Mouse (Mus musculus): ENCODE measurements around the gene Nek7. TPM values are rescaled to one million over a fixed set of nuclear protein-coding genes. Genes with fewer than 3 reads are reported as not detected.

The Nek7 gene
- total RNA-seq, 2 experiments from 2014 or later: 49.9 to 62.8 TPM

DNA sequence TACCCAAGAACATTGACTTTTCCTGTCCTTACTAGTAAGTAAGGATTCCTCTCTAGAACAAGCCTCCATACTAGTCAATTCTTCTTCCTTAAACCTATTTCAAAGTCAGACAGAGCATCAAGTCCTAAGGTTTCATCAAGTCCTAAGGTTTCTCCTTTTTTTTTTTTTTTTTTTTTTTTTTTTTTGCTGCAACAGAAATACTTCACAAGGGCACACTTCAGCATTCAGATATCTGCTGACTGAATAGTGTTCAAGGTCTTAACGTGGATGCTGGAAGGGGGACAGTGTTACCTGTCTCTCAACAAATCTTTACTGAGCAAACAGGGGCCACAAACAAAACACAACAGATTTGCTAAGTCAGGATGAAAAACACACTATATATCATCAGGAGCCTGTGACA, 7.8 kb downstream of the Nek7 start:
- no peak for DNase-seq (ENCODE audit: low spot score in 2 of 2)

DNA sequence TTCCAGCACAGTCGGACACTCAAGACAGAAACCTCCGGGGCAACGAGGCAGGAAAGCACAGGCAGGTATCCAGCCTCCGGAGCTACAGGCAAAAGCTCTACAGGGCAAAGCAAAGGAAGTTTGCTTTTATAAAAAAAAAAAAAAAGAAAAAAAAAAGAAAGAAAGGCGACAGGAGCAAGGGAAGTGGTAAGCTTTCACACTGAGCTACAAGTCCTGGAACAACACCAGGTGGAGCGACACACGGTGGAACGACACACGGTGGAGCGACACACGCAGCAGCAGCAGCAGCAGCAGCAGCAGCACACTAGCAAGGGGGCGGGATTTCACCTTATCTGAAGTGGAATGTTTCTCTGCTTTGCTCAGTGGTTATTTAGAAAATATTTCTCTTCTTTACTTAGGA, 10.8 kb downstream of the Nek7 start:
- DNase-seq (ENCODE audit: low spot score in 2 of 2): no peak

DNA sequence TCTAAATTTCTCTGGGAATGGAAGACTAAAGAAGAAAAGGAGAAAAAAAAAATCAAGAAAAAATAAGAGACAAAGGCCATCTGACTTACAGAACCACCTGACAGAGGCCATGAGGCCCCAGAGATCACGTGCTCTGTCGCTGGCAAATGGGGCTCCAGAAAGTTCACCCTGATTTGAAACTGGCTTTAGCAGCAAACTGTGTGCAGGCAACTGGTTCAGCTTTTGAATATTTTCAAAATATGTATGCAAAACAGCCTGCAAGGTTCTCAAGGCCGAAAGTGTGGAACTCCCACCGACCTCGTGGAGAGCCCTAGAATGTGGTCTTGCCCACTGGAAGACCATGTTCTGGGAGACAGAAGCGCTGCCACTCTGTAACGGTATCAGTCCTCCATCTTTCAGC, 11.6 kb downstream of the Nek7 start:
- DNase-seq (ENCODE audit: low spot score in 2 of 2): no peak

DNA sequence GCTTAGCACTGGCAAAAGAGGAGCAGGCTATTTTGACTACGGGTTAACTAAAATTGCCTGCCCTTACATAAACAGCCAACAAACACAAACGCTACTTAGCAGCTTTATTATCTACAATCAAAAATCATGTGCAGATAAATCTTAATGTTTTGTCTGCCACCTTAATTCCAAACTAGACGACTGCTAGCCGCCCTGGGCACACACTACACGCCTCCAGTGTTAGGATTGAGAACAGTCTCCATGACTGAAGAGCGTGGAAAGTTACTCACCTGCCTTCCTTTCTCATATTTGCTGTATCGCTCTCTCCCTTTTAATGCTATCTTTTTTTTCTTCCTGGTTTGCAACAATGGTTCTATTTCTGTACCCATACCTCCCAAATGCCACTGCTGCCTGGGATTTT, 12.1 kb downstream of the Nek7 start:
- DNase-seq (ENCODE audit: low spot score in 2 of 2): no peak

DNA sequence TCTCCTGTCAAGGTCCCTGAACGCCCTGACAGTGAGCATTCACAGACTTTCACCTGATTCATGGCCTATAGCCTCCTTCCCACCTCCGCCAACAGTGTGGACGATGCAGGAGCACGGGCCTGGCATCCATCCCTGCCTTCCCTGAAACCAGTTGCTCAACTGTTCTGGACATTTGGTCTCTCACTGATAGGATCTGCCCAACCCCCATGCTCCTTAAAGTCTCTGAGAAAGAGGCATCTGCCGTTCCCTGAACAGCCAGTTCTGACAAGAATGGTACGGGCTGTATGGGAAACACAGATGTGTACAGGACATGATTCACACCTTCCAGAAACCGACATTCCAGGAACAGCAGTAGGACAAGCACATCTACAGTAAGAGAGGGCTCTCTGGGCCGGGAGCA, 13.2 kb downstream of the Nek7 start:
- no peak for DNase-seq (ENCODE audit: low spot score in 2 of 2)

DNA sequence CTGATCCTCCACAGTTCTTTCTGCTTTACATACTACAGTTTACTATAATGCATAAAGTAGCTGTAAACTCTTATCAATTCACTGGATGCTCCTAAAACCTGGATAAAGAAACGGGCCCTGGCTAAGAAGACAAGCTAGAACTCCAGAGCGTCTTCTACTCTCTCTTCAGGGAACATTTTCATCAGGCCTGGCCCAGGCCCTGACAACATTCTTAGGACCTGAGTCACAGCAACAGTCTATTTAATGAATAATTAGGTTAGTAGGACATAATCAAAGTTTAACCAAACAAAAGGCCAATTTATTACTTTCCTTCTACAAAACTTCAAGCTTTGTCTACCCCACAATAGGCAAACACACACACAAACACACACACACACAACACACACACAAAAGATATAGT, 15.2 kb downstream of the Nek7 start:
- no peak for DNase-seq (ENCODE audit: low spot score in 2 of 2)

DNA sequence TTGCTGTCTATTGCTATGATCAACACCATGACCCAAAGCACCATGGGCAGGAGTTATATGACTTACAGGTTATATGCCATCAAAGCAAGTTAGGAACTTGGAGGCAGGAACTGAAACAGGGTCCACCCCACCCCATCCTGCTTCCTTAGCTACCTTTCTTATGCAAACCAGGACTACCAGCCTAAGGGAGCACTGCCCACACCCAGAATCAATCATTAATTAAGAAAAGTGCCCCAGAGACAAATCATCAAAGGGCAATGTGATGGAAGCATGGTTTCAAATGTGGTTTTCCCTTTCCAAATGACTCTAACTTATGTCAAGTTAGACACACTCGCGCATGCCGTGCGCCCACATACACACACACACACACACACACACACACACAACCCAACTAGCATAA, 16.0 kb downstream of the Nek7 start:
- no peak for DNase-seq (ENCODE audit: low spot score in 2 of 2)

DNA sequence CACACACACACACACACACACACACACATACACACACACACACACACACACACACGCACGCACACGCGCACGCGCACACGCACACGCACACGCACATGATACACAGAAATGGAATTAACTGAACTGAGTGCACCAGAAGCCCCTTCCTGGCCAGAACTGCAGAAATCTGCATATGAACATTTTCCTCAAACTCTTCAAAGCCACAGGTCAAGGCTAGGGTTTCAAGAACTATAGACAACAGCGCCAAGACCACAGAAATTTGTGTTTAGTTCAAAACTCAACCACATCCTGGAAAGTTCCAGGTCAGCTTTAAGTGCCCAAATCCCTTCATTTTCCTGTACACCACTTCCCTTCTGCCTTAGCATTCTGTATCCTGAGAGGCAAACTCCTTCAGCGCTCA, 21.9 kb downstream of the Nek7 start:
- DNase-seq (ENCODE audit: low spot score in 2 of 2): no peak

DNA sequence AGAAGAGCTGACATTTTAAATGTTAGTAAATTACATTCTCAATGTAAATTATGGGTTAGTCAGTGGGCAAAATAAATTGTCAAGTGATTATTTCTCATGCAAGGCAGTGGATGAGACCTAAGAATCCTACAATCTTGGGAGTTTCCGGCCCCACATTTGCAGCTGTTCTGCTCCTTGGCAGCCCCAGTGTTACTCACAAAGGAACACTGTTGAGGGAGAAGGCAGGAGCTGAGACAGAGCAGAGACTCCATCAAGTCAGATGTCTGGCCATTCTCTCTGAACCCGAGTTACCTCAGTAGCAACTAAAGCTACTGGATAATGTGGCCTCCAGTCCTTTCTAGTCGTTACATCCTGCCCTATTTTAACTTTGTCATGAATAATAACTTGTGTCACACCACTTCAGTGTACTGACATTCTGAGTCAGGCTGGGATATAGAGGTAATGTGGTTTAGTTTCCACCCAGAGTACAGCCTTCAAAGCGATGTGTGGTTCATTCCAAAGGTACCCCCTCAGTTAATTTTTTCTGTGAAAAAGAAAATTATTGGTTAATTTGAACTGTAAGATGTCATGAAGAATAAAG, 23.7 kb downstream of the Nek7 start:
- no peak for DNase-seq (ENCODE audit: low spot score in 2 of 2)

DNA sequence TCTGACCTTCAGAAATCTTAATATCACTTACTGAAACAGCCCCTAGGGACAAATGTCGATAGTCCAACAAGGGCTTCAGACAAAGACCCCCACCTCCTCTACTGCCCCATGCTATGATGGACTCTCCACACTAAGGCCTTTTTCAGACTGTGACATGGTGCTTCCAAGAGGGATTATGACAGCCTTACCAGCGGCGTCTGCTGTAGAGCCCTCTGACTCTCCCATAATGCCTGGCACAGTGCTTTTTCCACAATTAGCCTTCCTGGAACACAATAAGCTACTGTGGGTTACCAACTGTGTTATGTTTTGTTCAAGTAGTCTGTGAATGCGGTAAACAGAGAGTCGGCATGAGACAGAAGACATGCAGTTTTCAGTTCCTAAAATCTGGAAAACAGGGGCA, 25.0 kb downstream of the Nek7 start:
- DNase-seq (ENCODE audit: low spot score in 2 of 2): no peak

DNA sequence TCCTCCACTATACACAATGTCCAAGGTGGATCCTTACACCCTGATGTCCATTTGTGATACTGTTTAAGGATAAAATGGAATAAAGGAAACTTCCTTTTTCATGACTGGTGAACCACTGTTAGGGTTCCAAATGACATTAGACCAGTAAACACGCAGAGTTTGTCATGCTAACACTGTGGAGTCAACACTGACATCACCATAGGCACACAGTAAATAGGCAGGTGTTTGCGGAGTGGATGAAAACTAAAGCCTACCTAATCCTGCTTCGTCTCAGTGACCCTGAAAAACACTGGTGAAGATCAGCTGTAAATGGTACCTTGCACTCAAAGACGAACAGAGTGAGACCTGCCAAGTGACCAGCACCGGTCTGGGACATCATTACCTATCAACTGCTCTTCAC, 26.0 kb downstream of the Nek7 start:
- no peak for DNase-seq (ENCODE audit: low spot score in 2 of 2)

DNA sequence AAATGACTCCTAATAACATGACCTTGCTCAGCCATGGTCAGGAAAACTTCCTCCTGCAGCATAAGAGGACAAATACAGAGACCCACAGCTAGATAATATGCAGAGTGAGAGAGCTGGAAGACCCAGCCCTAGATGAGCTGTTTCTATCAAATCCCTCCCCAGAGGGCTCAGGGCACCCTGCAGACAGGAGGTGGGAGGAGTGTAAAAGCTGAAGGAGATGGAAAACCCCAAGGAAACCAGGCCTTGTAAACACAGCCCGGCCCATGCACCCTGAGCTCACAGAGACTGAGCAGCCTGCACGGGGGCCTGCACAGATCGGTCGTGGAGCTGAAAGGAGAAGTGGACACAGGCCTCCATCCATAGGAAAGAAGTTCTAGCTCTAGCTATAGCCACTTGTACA, 27.5 kb downstream of the Nek7 start:
- no peak for DNase-seq (ENCODE audit: low spot score in 2 of 2)

DNA sequence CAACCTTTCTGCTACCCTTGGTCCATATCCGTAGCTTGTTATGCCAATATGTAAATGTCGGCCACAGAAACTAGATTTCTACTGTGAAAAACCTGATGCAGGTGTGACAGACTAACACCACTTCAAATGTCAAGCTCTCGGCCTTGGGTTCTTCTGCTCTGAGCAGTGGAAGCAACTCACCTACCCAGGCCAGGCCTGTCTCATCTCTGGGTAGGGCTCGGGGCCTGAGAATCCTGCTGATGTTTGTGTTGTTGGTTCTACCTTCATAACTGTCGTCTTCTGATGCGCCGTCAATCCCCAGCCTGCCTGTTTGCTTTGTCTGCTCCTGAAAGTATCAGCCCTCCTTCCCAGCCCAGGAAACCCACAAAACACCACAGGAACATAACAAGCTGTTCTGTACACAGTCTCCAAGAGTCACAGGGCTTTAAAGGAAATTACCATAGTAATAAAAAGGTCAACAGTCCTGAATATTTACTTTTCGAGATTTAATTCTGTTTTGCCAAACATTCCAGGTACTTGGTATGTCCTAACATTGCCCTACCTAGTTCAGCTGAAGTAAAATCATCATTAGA, 29.4 kb downstream of the Nek7 start:
- no peak for DNase-seq (ENCODE audit: low spot score in 2 of 2)

DNA sequence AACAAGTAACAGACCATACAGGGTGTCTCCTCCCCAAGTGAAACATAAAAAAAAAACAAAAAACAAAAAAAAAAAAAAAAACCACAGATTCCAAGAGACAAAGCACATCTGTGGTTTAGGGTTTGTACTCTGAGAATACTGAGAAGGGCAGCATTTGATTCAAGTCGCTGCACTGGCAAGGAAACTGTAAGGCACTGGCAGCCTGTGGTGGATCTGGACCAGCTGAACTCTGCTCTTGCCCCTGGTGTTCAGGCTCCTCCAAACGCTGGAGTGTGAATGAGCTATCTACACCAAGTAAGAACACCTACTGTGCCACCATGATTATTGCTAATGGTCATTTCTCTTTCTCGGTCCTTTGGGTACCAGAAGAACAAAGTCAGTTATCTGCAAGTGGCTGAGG, 30.8 kb downstream of the Nek7 start:
- no peak for DNase-seq (ENCODE audit: low spot score in 2 of 2)

DNA sequence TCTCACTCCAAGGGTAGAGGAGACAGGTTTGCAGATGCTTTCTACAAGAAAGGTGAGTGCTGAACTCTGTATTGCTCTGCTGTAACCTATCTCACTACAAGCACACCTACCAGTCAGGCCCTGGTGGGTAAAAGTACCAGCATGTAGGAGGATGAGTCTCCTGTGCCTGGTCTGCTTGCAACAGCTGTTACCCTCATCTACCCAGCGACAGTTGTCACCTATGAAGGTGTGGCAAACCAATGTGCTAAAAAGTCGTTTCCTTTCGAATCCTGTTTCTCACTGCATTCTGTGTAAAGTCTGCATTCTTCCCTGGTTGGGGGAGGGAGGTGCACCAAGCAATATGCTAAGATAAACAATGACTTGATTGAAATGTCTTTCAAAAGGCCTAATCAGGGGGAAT, 32.1 kb downstream of the Nek7 start:
- no peak for DNase-seq (ENCODE audit: low spot score in 2 of 2)

DNA sequence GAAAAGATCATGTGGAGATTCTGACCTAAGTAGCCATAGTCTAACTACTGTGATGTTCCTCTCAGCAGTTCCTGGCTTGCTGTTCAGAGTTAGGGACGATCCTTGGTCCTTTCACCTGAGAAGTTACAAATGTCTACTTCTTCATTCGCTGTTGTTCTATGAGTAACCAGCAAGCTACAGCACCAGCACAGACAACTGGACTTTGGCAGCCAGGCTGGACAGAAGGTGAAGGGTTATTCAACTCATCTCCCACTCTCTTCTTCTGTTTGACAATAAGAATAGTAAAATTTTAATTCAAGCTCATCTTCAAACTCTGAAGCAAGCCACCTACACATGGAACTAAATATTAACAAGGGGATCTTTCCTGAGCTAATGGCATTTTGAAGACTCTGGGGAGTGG, 33.0 kb downstream of the Nek7 start:
- DNase-seq (ENCODE audit: low spot score in 2 of 2): no peak

DNA sequence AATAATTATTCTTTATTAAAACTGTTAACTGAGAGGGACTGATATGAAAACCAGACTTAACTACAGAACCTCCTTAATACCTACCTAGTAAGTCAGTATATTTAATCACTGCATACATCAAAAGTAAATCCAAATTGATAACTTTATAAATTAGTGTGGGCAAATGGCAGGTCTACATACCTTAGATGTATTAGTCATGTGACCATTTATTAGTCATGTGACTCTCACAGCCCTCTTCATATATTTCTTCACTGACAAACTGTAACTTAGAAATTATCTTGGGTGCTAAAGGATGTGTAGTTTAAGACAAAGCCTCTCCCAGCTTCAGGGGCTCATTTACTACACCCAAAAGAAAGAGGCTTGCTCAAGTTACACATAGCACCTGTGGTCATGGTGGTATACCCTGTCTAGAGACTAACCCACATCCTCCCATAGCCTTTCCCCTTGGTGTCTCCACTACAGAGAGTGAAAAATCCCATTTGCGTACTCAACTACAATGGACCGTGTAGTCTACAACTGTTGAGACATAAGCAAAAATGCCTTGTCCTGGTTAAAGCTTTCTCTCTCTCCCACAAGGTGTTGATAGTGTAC, 35.4 kb downstream of the Nek7 start:
- DNase-seq (ENCODE audit: low spot score in 2 of 2): no peak

DNA sequence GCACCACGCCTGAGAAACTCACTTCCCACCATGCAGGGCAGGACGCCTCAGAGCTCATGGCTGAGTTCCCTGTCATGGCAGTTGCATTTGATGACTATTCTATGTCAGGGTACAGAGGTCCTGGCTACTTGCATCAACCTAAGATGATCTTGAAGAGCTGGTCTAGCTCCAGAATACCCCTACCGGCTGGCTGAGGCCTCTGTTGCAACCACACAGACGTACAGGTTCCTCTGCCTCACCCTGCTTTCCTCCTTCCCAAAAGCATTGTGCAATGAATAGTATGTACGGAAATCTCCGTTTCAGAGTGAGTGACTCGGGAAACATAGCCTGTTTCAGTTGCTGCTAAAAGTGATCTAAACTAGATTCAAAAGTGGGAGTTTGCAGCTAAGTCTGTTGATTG, 37.7 kb downstream of the Nek7 start:
- no peak for DNase-seq (ENCODE audit: low spot score in 2 of 2)

DNA sequence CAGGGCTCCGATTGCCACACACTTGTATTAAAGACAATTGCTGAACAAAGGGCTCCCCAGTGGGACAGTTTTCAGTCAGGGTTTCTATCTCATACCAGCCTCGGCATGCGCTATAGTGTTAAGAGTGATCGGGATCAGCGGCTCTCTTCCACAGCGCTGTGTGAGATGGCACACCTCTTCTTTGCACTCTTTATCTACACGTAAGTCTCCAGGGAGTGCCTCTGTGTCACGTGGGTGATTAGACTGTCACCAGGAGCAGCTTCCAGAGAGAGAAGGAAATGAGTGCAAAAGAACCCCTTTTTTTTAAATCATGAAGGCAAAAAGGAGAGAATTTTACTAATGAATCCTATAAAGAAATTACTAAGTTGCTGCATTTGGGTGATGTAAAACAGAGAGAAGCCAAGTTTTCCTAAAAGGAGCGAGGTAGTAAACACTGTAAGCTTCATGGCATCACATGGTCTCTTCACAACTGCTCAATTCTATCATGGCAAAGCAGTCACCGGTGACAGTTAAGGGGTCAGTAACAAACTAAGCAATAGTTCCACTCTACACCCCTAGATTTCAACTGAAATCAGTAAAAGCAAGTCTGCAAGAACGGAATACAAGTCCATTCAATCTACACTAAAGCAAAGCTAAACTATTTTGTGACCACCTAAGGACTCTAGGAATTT, 40.0 kb downstream of the Nek7 start:
- DNase-seq (ENCODE audit: low spot score in 2 of 2): no peak

DNA sequence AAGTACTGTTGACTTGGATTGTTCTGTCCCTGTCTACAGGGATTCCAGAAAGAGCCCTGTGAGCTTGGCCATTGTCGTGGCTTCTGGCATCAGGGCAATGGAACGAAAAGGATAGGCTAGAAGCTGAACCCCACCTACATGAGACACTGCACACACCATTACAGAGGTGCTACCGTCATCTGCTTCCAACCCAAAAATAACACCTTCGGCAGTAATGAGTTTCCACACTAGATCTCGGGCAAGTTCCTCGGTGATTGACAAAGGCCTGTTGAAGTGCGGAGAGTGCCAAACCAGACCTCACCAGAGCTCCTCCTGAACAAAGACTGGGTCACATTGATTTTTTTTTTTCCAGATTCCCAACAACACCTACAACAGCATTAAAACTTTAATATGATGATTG, 40.7 kb downstream of the Nek7 start:
- DNase-seq (ENCODE audit: low spot score in 2 of 2): no peak

DNA sequence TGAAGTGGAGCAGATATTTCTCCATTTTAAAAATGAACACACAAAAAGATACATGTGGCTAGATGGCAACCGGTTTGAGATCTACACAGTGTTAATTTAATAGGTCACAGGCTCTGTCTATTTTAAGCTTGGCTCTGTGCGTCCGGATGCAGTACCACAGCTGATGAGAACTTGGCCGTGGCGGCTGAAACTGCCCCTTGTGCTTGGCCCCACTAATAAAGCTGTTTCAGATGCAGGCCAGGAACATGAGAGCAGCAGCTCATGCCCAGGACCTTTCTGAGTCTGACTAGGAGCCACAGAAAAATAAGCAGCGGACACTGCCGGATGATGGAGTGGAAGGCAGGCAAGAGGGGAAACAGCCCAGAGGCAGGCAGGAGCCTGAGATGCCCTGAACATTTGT, 43.1 kb downstream of the Nek7 start:
- DNase-seq (ENCODE audit: low spot score in 2 of 2): peak in 1 of 2 experiments; percentile 37

DNA sequence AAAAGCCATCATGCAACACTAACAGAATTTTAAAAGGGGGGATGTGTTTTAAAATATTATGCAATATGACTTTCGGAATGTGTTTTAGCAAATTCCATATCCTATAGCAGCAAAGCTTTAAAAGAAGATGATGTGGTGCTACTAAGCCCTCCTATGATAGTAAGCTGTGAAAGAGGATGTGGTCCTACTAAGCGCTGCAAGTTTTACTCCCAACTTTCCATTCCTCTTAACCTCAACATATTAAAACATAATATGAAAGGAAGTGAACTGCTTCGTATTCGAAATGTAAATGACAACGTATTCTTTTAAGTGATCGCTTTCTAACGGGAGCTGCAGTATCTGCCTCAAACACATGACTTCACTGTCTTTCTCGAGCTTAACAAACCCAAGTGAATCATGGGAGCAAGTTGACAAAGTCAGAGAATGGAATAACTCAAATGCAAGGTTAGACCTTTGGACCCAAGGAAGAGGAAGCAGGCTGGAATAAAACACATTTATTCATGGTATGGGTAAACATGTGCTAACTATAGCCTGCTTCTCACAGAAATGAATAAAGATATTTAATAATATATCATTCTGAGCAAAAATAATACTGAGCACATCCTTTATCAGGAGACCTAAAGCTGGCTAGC, 43.8 kb downstream of the Nek7 start:
- DNase-seq (ENCODE audit: low spot score in 2 of 2): no peak

Measured in gastrocnemius, postnatal 4 days (tissue).